Mouse (Mus musculus) neural tube, embryonic 10.5 days (tissue): ENCODE data around the gene Arf1.
A peak's percentile ranks its signal among the peaks of the same experiment; 100 is the strongest.

Source experiments
- DNase-seq: peaks from one replicate; pipeline ENCODE4 v3.0.0-alpha.2; 2017; ENCODE audit warnings: low spot score; ENCODE audit errors: extremely low spot score

The Arf1 gene

DNA sequence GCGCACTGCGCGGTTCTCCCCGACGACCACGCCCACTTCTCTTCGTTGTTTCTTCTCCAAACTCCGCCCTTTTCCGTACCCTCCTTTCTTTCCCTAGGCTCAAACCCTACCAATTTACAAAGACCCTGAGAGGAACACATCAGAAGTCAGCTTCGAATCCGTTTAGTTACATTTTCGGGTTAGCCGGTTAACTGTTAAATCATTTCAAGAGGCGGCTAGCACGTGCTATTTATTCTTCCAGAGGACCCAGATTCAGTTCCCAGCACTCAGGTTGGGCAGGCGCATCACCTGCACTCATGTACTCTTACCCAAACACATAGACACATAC, 36.0 kb downstream of the Arf1 start, which contains the start of gene Guk1:
TSS of gene Guk1 (minus strand) at position 154 of the 328 bp plus-strand sequence.
- DNase-seq: no peak

DNA sequence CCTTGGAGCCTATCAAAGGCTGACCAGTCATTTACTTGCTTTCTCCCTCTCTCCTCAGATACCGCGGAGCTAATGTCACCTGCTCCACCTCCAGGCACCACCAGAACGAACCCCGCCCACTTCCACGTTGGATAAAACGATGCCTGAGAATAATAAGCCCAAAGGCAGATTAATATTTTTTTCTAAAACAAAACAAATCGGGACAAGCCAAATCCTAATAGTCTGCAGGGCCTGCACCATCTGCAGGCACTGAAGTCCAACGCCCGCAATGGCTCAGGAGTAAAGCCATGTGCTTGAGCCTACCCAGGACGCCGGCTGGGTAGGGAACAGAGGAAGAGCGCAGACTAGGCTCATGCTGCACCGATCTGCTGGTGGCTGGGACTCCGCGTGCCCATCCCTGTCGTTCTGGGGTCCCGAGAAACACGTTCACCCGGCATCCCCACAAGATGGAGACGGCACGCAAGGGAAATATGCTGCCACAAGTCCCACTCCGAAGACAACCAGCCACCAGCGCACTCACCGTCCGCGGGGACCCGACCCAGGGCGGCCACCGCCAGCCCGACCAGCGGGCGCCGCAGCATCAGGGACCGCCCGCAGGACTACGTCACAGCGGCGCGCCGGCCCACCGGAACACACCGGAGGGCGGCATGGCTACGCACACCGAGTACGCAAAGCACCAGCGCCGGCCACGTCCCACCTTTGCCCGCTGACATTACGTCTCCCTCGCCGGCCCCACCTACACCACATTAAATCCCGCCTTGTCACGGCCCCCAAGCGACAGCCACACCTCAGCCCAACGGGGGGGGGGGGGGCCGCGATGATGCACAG, 36.6 kb downstream of the Arf1 start:
- peak; percentile 87 for DNase-seq

DNA sequence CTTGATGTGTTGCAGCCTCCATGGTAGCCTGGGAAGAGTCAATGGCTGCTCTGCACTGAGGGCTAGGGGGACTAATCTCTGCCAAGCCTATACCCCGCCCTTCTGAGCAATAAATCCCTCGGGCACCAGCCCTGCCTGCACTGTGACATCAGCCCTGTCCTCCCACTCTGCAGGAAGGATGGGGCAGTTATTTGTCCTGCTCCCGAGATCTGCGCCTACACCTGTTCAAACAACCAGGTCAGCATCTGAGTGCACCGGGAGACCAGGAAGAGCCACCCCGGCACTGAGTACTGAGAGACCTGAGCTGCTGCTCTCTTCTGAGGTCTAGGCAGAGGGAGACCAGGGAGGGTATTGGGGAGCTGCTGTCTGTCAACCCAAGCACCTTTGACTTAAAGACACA, 40.4 kb downstream of the Arf1 start:
- no peak for DNase-seq

DNA sequence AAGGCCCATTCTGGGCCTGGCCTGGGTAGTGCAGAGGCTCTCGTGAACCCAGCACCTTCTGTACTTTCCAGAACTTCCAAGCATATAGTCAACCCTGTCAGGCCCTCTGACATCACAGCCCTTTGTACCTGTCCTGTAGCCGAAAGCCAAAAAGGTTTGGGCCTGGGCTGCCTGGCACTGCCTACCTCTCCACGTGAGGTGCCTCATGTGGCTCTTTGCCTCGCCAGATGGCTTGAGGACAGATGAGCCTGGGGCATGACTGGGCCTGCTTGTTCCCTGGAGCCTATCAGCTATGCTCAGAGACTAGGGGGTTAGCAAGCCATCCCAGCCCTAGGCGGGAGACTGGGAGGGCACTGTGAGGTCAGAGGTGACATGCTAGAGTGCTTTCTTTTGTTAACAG, 42.6 kb downstream of the Arf1 start:
- DNase-seq: no peak

DNA sequence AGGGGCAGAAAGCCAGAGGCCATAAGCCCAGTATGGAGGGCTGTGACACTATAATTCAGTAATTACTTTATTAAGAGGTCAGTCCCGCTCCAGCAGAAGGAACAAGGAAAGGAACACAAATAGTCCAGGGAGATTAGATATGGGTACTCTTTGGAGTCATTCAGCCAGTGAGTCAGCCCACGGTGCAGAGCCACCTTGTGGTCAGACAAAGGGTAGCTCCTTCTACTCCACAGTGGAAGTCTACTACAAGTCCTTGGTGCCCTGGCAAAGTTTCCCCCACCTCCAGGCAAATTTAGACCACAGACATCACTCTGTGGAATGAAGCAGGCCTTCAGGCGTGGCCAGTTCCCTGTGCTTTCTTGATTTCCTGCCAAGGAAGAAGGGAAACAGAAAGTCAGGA, 44.2 kb downstream of the Arf1 start:
- peak; percentile 27 for DNase-seq

DNA sequence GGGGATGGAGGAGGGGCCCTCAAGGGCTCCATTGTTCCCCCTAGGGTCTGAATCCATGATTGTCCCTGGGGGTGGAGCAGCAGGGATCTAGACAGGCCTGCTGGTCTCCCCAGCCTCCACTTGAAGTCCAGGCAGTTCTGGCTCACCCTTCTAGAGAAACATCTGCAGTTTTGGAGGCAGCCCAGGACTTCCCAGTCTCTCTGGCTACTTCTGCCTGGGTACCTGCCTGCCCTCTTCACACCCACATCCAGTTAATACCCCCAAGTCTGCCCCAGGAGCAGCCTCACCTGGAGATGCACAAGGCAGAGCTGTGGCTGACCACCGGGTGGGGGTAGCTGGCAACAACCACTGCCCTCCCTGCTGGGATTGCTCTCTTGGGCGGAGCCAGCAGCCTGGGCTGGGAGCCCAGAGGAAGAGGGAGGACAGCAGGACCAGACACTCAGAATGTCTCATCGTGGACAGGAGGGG, 45.2 kb downstream of the Arf1 start, which contains the start of gene Gjc2:
TSS of gene Gjc2 (minus strand) at position 350 of the 468 bp plus-strand sequence.
- no peak for DNase-seq

DNA sequence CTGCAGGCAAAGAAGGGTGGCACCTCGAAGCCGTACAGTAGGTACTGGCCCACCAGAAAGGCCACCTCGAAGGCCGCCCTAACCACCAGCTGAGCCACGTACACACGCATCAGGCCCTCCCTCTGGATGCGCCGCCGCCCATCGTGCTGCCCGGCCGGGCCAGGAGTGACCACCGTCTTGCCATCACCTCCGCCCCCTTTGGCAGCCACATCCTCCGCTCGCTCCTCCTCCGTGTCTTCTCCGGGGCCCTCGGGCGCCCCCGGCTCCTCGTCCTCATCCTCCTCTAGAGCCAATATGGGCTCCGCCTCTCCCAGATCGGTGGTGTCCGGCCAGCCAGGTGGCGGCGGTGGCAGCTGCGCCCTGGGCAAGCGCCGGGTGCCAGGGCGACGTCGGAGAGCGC, 51.1 kb downstream of the Arf1 start:
- DNase-seq: no peak

DNA sequence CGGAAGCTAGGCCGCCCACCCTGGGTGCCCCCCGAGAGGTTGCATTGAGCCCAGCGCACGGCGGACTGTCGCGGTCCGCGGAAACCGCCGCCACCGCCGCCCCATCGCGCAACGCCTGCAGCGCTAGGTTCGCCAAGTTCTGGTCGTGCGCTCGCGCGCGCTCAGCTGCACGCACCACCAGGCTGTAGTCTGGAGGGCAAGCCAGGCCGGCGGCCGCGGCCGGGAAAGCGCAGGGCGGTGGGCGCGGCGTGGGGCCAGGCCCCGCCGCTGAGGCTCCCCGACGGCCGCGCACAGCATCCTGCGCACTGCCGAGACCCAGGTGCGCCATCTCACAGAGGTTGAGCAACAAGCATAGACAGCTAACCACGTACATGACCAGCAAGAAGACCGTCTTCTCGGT, 51.6 kb downstream of the Arf1 start:
- peak; percentile 15 for DNase-seq

DNA sequence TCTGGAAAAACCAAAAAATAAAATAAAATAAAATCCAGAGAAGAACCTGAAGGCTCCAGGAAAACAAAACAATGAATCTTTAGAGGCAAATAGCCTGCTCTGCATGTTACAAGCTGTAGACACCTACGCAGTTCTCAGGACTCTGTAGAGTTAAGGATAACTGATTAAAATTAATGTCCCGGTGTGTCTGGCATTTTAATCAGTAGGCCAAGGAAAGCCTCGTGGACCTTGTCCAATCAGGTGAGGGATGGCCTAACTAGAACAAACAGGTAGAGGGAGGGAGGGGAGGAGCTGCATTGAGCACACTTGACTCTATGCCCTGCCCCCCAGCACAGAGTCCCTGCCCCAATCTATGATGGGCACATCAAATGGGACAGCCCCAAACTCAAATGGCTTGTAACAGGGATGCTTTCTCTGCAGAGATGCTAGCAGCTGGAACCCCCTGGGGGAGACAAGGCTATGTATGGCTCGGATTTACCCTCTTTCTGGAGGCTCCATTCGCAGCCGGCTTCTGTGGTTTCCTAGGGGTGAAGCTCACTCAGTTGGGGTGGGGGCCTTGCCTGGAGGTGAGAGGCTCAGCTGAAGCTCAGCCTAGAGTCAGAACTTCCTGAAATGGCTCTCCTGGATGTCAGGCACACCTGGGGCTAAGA, 53.8 kb downstream of the Arf1 start:
- no peak for DNase-seq

DNA sequence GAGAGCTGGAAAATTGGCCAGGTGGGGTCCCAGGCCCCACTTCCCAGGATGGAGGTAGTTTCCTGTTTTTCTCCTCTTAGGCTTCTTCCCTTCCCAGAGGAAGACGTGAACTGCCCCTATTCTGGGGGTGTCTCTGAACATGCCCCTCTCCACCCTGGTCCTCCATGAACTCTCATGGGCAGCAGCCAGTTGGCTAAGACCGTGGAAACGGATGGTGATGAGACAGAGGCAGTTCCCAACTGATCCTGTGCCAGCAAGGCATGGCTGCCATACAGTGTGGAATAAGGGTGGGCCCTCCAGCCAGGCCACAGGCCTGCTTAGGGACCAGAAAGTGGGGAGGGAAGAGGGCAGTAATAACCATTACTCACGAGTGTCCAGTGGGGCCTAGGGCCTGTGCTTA, 57.5 kb downstream of the Arf1 start:
- DNase-seq: no peak

DNA sequence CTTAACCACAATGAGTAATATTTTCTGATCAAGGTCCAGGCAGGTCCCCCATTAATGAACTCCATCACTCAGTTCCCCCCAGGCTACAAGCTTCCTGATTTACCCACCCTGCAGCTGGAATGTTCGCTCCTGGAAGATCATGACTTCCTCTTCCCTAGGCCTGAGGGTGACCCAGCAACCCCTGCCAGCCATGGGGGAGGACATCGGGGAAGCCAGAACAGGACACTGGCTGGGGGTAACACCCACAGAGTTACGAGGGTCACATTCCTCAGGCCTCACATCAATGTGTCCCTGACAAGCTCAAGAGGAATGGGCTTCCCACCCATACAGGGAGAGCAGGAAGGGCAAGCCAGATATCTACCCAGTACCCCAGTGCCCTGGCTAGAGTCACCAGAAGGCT, 58.3 kb downstream of the Arf1 start:
- no peak for DNase-seq

DNA sequence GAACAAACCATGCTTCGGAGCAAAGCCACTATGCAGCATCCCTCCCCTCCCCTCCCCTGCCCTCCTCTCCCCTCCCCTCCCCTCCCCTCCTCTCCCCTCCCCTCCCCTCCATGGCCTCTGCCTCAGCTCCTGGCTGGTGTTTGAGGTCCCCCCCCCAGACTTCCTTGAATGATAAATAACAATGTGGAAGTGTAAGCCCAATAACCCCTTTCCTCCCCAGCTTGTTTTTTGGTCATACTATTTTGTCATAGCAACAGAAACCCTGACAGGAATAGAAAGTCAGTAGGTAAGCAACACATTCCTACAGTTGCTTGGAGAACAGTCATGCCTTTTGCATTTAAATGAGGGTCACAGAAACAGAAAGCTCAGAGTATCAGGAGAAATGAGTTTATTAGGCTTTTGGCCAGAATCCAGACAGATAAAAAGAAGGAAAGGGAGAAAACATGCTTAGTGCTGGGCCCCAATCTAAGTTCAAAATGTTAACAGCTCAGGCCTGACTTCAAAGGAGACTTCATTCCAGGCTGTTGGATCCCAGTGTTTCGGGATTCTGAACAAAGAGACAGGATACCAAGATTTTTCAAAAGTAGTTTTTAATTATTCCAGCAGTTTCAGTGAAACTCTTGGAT, 62.3 kb downstream of the Arf1 start:
- no peak for DNase-seq

DNA sequence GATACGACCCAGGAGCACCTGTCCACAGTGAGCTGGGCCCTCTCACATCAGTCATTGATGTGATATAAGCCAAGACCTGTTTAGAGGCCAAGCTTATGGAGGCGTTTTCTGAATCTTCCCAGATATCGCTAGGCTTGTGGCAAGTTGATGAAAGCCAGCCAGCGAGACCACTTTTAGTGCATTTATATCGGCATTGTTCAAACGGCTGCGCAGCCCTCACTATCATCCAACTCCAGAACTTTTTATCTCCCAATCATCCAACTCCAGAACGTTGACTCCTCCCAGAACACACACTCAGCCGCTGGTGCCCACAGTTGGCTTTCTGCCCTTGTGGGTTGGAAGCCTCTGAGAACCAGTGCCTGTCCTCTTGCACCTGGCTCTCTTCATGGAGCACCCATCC, 63.7 kb downstream of the Arf1 start:
- no peak for DNase-seq

DNA sequence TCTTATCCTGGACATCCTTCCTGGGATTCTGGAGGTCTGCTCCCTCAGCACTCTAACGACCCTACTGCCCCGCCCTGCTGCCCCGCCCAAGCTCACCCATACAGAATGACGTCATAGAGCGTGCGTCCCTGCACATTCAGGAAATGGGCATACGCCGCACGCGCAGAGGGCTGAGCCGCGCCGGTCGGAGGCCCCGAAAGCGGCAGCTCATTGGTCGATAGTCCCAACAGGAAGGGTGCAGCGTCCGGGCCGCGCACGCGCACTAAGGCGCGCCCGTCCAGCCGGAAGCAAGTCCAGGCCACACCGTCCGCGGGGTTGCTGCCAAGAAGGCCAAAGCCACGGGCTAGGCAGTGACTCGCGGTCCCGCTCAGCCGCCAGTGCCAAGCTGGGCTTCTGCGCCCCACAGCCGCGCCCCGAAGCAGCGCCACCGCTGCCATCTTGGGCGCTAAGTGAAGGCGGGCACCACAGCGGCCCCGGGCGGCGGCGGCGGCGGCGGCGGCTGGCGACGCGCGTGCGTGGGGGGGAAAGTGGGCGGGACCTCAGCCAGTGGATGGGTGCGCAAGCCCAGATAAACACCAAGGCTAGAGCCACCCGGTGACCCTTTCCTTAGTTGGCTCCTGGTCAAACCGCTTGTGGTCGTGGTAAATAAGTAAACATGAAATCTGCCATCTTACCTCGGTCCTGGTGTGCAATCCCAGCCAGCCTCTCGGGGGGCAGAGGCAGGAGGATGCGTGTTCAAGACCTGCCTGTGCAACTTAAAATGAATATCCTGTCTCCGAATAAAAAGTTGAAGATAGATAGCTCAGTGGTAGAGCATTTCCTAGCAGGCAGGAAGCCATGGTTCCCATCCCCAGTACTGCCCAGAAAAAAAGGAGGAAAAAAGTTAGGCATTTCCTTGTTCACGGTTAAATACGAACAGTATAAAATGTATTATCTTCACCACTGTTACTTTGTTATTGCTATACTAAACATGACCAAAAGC, 64.5 kb downstream of the Arf1 start, which contains the start of gene Iba57:
TSS of gene Iba57 (minus strand) at position 485 of the 982 bp plus-strand sequence.
- DNase-seq: peak; percentile 97

DNA sequence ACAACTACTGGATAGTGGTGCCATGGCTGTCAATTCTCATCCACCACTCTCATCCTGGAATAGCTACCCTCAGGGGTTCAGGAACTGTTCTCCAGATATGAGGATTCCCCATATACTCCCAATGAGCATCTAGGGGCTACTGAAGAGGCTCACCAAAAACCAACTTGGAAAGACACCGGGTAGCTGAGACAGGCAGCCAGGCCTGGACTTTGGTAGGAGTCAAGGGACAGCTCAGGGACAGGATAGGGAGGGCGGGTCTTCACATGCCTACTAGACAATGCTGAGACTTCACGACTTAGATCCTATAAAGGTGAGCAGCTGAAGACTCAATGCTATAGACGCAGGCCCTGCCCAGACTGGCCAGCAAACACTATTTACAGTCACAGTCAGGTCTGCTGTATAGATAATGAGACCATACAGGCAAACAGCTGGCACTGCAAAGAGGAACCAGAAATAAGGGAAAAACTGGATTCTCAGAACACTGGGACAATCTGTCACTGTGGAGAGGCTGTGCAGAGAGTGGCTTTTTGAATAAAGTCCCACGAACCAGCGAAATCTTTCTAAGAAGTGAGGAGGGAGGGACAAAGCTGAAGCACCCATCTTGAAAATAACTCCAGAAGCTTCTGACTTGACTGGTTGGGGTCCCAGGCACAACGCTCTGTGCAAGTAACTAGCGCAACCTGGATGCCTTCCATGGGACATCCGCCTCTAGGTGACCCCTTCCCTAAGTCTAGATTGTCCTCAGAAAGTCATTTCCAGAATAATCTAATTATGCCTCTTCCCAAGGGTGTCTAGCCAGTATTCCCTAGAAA, 65.4 kb downstream of the Arf1 start:
- no peak for DNase-seq
